Mouse (Mus musculus) spleen, adult 2 months (tissue): ENCODE measurements around the gene Pakap. TPM values are rescaled to one million over a fixed set of nuclear protein-coding genes. Genes with fewer than 3 reads are reported as not detected.

Source experiments
- DNase-seq, 2 experiments: peaks; one replicate each; pipeline versions ENCODE4 v3.0.0 to v3.0.0-alpha.2; 2012 to 2021; ENCODE audit warnings: low spot score in 2 of 2, low read depth in 1 of 2
- H3K27ac ChIP-seq: fragments of 200-500 bp; 2 replicates; pipeline ENCODE4 v1.5.1; 2012; ENCODE audit warnings: low read length, inconsistent platforms; ENCODE audit not compliant: insufficient read depth
- H3K27me3 ChIP-seq: fragments of 200-500 bp; 2 replicates; pipeline ENCODE4 v1.6.1; 2012; ENCODE audit warnings: mild to moderate bottlenecking, moderate library complexity, low read length, inconsistent platforms; ENCODE audit not compliant: control insufficient read depth, insufficient read depth
- H3K36me3 ChIP-seq: fragments of 200-500 bp; 2 replicates; pipeline ENCODE4 v1.6.1; 2012; ENCODE audit warnings: mild to moderate bottlenecking, low read length, inconsistent platforms; ENCODE audit not compliant: control insufficient read depth, insufficient read depth
- H3K4me1 ChIP-seq: fragments of 200-500 bp; 2 replicates; pipeline ENCODE4 v1.6.1; 2011; ENCODE audit warnings: inconsistent platforms; ENCODE audit not compliant: control insufficient read depth, insufficient read depth, insufficient read length
- H3K4me3 ChIP-seq: fragments of 200-500 bp; 2 replicates; pipeline ENCODE4 v1.5.1; 2011; ENCODE audit warnings: mild to moderate bottlenecking, inconsistent platforms; ENCODE audit not compliant: insufficient read depth, insufficient read length; ENCODE audit errors: extremely low read depth
- CTCF ChIP-seq: fragments of 200-500 bp; IDR thresholded peaks from 2 replicates; pipeline ENCODE4 v1.5.1; 2011; ENCODE audit warnings: mild to moderate bottlenecking, inconsistent platforms; ENCODE audit not compliant: insufficient read depth, insufficient read length, insufficient replicate concordance; ENCODE audit errors: extremely low read depth
- POLR2A ChIP-seq: fragments of 200-500 bp; IDR thresholded peaks from 2 replicates; pipeline ENCODE4 v1.6.1; 2011; ENCODE audit warnings: low read depth, low read length, inconsistent platforms
- WGBS: fragments of 180-500 bp; shearing (Covaris S2); methylation state at CpG from one replicate; pipeline ENCODE4 v1.1.7; 2018; 5-methylcytosine and 5-hydroxymethylcytosine counted together
- polyA plus RNA-seq: library from polyadenylated mRNA; depleted of rRNA; stranded (reverse); fragments of >200 nt; gene quantifications from 2 replicates; pipeline ENCODE4 v1.2.3, GENCODE M21; 2012

Pakap gene
- polyA plus RNA-seq, 1 experiment = 0.29 TPM

- WGBS = 67% methylated on average over 10 of the region's 10 CpGs
- DNase-seq = no peak
- Histone ChIP-seq H3K27me3 (no peaks in the 10 kb centered on the region), H3K36me3 (no peaks in the 10 kb centered on the region), H3K4me1 (no peaks in the 10 kb centered on the region; the same call in 1 of the 2 replicates), H3K4me3 (no peak overlapping the region), H3K27ac (no peak overlapping the region)
- TF ChIP-seq POLR2A = no peak
- no peak for TF ChIP-seq CTCF
Observed at GRCm38 (mm10) chr4:57914193-57915190, 346.5 kb downstream of the Pakap start.

DNA sequence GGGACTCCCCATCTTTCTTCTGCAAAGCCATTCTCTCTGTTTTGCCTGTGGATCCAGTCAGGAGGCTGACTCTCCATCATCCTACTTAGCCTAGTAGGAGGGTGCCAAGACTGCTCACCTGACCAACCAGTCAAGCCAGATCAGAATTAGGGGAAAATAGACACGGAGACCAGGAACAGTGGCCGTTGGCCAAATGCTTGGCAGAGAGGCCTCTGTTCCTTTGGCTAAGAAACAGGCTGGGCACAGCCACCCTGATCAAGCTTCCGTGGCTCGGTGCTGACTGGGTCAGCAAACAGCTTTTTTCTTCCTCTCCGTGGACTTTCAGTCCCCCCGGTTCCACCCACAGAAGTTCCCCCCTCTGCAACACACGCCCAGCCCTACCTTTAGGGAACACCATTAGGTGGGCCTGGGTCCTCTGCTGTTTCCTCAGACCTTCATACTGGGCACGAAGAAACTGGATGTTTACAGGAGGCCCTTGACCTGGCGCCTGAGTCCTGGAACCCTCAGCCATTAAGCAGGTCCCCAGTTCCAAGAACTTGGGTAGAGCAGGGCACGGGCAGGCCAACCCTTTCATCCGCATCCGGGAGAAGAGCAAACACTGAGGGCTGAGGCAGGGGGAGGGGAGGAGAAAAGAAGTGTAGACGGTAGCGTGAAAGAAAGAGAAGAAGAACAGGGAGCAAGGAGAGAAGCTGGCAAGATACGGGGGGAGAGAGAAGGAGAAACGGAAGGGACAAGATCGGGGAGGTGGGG, 347.4 kb downstream of the Pakap start:
- no peak overlapping the region for H3K27ac ChIP-seq
- peak overlapping the region; percentile 9; the same call in 1 of the 2 replicates for H3K4me3 ChIP-seq
- H3K27me3 ChIP-seq = no peaks in the 10 kb centered on the region
- no peaks in the 10 kb centered on the region; the same call in 1 of the 2 replicates for H3K4me1 ChIP-seq
- no peaks in the 10 kb centered on the region for H3K36me3 ChIP-seq
- no peak for TF ChIP-seq CTCF
- WGBS = 36% methylated on average over 17 of the region's 17 CpGs
- no peak for DNase-seq

GRCm38 (mm10) chr4:57916201-57916661, 348.3 kb downstream of the Pakap start, which contains the start of gene D630039A03Rik:
D630039A03Rik (minus strand) TSS chr4:57916297.
- no peak for DNase-seq
- H3K4me3 ChIP-seq = peak within 1 kb of the TSS; percentile 11; the same call in 1 of the 2 replicates
- TF ChIP-seq POLR2A = no peak
- TF ChIP-seq CTCF = no peak
- no peaks in the 10 kb centered on the region for H3K27me3 ChIP-seq
- no peaks in the 10 kb centered on the region; the same call in 1 of the 2 replicates for H3K4me1 ChIP-seq
- WGBS = 17% methylated on average over 9 of the region's 9 CpGs
- H3K27ac ChIP-seq = no peak within 1 kb of the TSS
- no peaks in the 10 kb centered on the region for H3K36me3 ChIP-seq

- WGBS = 83% methylated on average over 4 of the region's 4 CpGs
- DNase-seq = no peak
- H3K4me1 ChIP-seq = no peaks in the 10 kb centered on the region; the same call in 1 of the 2 replicates
- H3K36me3 ChIP-seq = no peaks in the 10 kb centered on the region
- no peak overlapping the region for H3K27ac ChIP-seq
- H3K4me3 ChIP-seq = no peak overlapping the region
- TF ChIP-seq CTCF (no peak), POLR2A (no peak)
- H3K27me3 ChIP-seq = no peaks in the 10 kb centered on the region
Observed at GRCm38 (mm10) chr4:57916711-57917110, 348.7 kb downstream of the Pakap start.

- 41% methylated on average over 8 of the region's 8 CpGs for WGBS
- H3K36me3 ChIP-seq = no peaks in the 10 kb centered on the region
- no peak for DNase-seq
- H3K4me3 ChIP-seq = no peak overlapping the region
- no peak overlapping the region for H3K27ac ChIP-seq
- H3K27me3 ChIP-seq = no peaks in the 10 kb centered on the region
- no peak for TF ChIP-seq CTCF
- TF ChIP-seq POLR2A = no peak
- H3K4me1 ChIP-seq = no peaks in the 10 kb centered on the region; the same call in 1 of the 2 replicates
Observed at GRCm38 (mm10) chr4:57919494-57920423, 351.8 kb downstream of the Pakap start.

DNA sequence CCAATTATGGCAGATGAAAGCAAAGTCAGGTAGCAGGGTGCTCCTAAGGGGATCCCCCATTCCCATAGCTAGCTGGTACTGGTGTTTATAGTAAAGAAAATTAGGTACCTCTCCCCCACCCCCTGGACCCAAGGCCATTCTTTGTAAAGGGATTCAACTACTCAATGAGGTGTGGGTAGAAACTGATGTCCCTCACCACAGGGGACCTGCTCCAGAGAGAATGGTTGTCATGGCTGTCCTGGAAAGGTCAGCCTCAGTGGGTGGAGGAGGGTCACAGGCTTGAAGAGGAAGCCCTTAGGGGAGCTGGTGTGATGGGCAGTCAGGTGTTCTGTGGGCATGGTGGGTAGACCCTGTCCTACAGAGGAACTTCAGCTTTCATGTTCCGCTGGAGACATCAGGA, 352.5 kb downstream of the Pakap start:
- H3K4me1 ChIP-seq = no peaks in the 10 kb centered on the region; the same call in 1 of the 2 replicates
- no peaks in the 10 kb centered on the region for H3K36me3 ChIP-seq
- TF ChIP-seq CTCF (no peak), POLR2A (no peak)
- H3K27ac ChIP-seq = no peak overlapping the region
- H3K27me3 ChIP-seq = no peaks in the 10 kb centered on the region
- 88% methylated on average over 1 of the region's 1 CpGs for WGBS
- DNase-seq = no peak
- no peak overlapping the region for H3K4me3 ChIP-seq
